Mouse (Mus musculus) C2C12 (cell line): ENCODE data around the gene Cped1.

Experiments used
- CTCF ChIP-seq: IDR thresholded peaks from one replicate; pipeline ENCODE4 v1.5.1; 2011; ENCODE audit not compliant: control insufficient read depth, insufficient read depth, insufficient read length
- USF1 ChIP-seq: IDR thresholded peaks from one replicate; pipeline ENCODE4 v1.6.1; 2011; ENCODE audit warnings: low read depth, mild to moderate bottlenecking, control low read depth, moderate library complexity

DNA sequence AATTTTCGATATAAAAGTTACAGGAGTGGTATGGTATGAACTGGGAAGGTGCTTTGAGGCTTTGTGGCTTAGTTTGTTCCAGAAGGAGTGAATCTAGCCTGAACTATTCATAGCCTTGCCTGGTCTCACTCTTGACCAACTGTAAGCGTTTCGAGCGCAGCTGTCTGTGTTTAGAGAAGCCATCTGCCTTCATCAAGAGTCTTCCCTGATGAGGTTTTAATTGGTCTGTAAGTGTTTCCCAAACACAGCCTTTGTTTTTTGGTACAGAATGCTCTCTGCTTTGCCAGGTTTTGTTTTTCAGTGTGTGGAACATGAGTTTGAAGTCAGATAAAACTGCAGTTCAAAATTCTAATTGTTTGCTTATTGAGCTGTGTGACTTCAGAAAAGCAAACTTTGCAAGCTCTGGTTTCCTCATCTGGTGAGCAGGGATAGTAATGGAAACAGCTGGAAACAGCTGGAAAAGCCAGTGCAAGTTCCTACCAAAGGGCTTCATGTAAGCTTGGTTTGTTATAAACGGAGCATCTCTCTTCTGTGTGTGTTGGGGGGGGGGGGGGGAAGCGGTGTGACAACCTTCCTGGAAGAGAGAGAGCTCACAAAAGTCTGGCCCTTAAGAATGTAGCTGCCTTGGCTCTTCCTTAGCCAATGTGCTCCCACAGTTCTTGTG is 221.0 kb downstream of the Cped1 start:
- TF ChIP-seq USF1 (no peak), CTCF (no peak)
